In the genomic region with DNA sequence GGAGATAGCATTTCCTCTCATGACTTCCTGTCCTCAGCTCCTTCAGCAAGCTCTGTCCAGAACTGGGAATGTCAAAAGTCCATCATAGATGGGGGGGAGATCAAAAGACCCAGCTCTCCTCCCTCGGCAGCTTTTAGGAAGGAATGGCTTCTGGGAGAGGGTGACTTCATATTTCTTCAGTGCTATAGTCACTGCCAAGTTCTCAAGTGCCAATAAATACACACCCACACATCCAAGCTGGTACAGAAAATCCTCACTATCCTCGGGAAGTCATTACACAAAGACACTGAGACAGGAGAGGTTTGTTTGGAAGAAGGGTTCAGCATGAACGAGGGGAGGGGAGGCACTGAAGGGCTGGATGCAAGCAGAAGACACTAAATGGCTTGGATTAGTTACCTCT, we compare ENCODE assay signal across 19 mouse cellular contexts.
DNase-seq lines count a peak whose midpoint lies in the region; ATAC-seq and TF ChIP-seq lines count a peak whose summit lies in the region.
"Had no signal": no experiment of that assay in that cellular context is flagged by ENCODE, and none has a peak within 500 bp of the region (broad histone marks: within the 10 kb centered on the region; RNA-seq: fewer than 3 reads in every experiment).

No protein-coding gene starts in this region.

- H3K4me3 ChIP-seq in left cerebral cortex, adult 2 months: no peak overlapping the region
- H3K4me3 ChIP-seq: embryonic facial prominence, embryonic 13.5 days; forebrain, embryonic 15.5 days; heart, embryonic 10.5 days; hindbrain, embryonic 12.5 days had no signal

- ATAC-seq in frontal cortex, adult (ENCODE audit: low TSS enrichment): peak; percentile 90
- ATAC-seq: forebrain, embryonic 15.5 days; hindbrain, embryonic 16.5 days had no signal

- no peak for DNase-seq in frontal cortex, postnatal 14 days (ENCODE audit: low spot score in 2 of 2)
- DNase-seq in left cerebral cortex, postnatal 25 days (ENCODE audit: low spot score in 2 of 2): peak; percentile 17 to 45
- no peak for DNase-seq in left cerebral cortex, adult 2 months (ENCODE audit: extremely low spot score in 1 of 2, low spot score in 2 of 2)
- DNase-seq in brain, adult 2 months (ENCODE audit: low read depth, low spot score): peak; percentile 59
- peak; percentile 45 for DNase-seq in telencephalon, adult 2 months (ENCODE audit: low read depth, low spot score)
- DNase-seq in lung, postnatal 25 days (ENCODE audit: low spot score): no peak
- DNase-seq: adrenal gland, postnatal 10 days; cerebellum, adult 18-20 months; cerebellum, adult 9-11 months; cerebellum, postnatal 36 days; gastrocnemius, postnatal 14 days; heart, postnatal 10 days; heart, postnatal 4 days had no signal

- TF ChIP-seq CTCF in left cerebral cortex, adult 2 months (IDR thresholded peaks at IDR 0.05): no peak

- intact Hi-C loops in left cerebral cortex, postnatal 25 days (cut with DNase I): no loop called here
- intact Hi-C loops in left cerebral cortex, adult 2 months (cut with DNase I): no loop called here

- no peak overlapping the region for H3K27ac ChIP-seq in left cerebral cortex, adult 2 months
- H3K27ac ChIP-seq: embryonic facial prominence, embryonic 13.5 days; forebrain, embryonic 15.5 days; heart, embryonic 10.5 days; hindbrain, embryonic 12.5 days had no signal

Comparison
In these comparisons a context has a peak if more than half of its experiments do, and no peak if none do; other contexts are left out.
1. DNase-seq: peak in left cerebral cortex, postnatal 25 days (2 of 2), brain, adult 2 months (single experiment) and telencephalon, adult 2 months (single experiment); none in frontal cortex, postnatal 14 days (0 of 2), left cerebral cortex, adult 2 months (0 of 2) and lung, postnatal 25 days (single experiment).